Comparison of ENCODE assay signal across 8 mouse cellular contexts in the genomic region with DNA sequence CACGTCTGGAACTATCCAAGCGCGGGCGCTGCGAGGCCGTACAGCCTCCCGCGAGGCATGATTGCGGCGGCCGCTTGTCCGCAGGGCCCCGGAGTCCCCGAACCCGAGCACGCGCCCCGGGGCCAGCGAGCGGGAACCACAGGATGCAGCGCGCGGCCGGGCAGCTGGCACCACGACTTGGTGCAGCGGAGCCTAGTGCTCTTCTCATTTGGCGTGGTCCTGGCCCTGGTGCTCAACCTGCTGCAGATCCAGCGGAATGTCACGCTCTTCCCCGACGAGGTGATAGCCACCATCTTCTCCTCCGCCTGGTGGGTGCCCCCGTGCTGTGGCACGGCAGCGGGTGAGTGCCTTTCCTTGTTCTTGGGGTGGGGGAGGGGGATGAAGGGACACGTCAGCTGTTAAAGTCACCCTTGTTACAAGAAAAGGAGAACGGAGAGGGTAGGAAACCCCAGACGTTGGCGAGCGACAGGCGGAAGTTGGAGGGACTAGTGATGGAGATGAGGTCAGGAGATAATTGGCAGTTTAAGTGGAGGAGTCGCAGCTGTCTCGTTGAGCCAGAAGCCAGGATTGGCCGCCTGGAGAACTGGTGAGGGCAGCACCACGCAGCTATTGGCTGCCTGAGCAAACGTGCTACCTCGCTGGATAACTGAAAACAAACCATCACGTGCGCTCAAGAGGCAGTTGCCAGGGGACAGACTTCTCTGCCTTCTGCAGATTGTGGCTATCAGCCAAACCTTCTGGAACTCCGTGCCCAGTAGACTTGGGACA. TPM values are rescaled to one million over a fixed set of nuclear protein-coding genes. Genes with fewer than 3 reads are reported as not detected.
A peak's percentile ranks its signal among the peaks of the same experiment; 100 is the strongest.
DNase-seq lines count a peak whose midpoint lies in the region; ATAC-seq and TF ChIP-seq lines count a peak whose summit lies in the region.

No protein-coding gene starts in this region.

- intact Hi-C loops in heart, postnatal 14 days (cut with DNase I) = loop anchor here (2.0 to 5.0 kb wide), 2 partner anchors 33 to 279 kb away; a partner anchor contains a TSS

- peak; percentile 97 for DNase-seq in forebrain, embryonic 14.5 days (ENCODE audit: low spot score)
- DNase-seq in heart, postnatal 14 days = peak; percentile 66 to 72
- DNase-seq in layer of hippocampus, adult 11-12 months (ENCODE audit: low spot score) = peak; percentile 92
- peak; percentile 91 to 93 for DNase-seq in lung, adult 18-20 months
- peak; percentile 79 to 83 for DNase-seq in thymus, adult 18-20 months

- TF ChIP-seq POLR2A in ES-Bruce4 (IDR thresholded peaks at IDR 0.05; ENCODE audit: insufficient read depth, low read length) = no peak

- no peak for TF ChIP-seq EP300 in ES-Bruce4 (IDR thresholded peaks at IDR 0.05; ENCODE audit: insufficient read depth, low read depth, low read length)

- H3K4me1 ChIP-seq in ES-Bruce4 (ENCODE audit: control insufficient read depth, insufficient read depth, low read length) = no peaks in the 10 kb centered on the region
- peaks cover 21% of the 10 kb centered on the region for H3K4me1 ChIP-seq in forebrain, embryonic 14.5 days (ENCODE audit: control insufficient read depth, insufficient read depth, low read length)
- peaks cover 45% of the 10 kb centered on the region for H3K4me1 ChIP-seq in neural tube, embryonic 15.5 days

- peak; percentile 81 for ATAC-seq in cerebellum, adult (ENCODE audit: insufficient number of reproducible peaks, low FRiP score, low TSS enrichment)
- ATAC-seq in forebrain, embryonic 14.5 days = peak; percentile 86
- ATAC-seq in neural tube, embryonic 15.5 days (ENCODE audit: low FRiP score) = peak; percentile 87

- under 1% methylated on average over 38 of the region's 50 CpGs for WGBS in forebrain, embryonic 14.5 days
- WGBS in neural tube, embryonic 15.5 days = under 1% methylated on average over 50 of the region's 50 CpGs

- H3K4me2 ChIP-seq in forebrain, embryonic 14.5 days (ENCODE audit: low read length) = peak overlapping the region; percentile 90
- H3K4me2 ChIP-seq in neural tube, embryonic 15.5 days = peak overlapping the region; percentile 73

- H3K9me3 ChIP-seq in ES-Bruce4 (replicated peaks; ENCODE audit: control insufficient read depth, insufficient read depth, low read length, poor library complexity, severe bottlenecking) = no peaks in the 10 kb centered on the region
- H3K9me3 ChIP-seq in forebrain, embryonic 14.5 days (replicated peaks; ENCODE audit: control insufficient read depth, low read length) = no peaks in the 10 kb centered on the region
- H3K9me3 ChIP-seq in neural tube, embryonic 15.5 days (replicated peaks) = no peaks in the 10 kb centered on the region

- TF ChIP-seq CTCF in ES-Bruce4 (IDR thresholded peaks at IDR 0.05; ENCODE audit: low read depth, low read length) = no peak

- peak overlapping the region; percentile 29 for H3K27ac ChIP-seq in ES-Bruce4 (ENCODE audit: insufficient read depth, low read length)
- peak overlapping the region; percentile 97 for H3K27ac ChIP-seq in forebrain, embryonic 14.5 days (ENCODE audit: low read depth, low read length)
- peak overlapping the region; percentile 99 for H3K27ac ChIP-seq in neural tube, embryonic 15.5 days (replicated peaks)

- H3K9ac ChIP-seq in ES-Bruce4 (ENCODE audit: low read depth, poor library complexity, severe bottlenecking) = peak overlapping the region; percentile 68
- H3K9ac ChIP-seq in forebrain, embryonic 14.5 days (ENCODE audit: low read length) = peak overlapping the region; percentile 88
- H3K9ac ChIP-seq in neural tube, embryonic 15.5 days (replicated peaks) = peak overlapping the region; percentile 91

- peak overlapping the region; percentile 96 for H3K4me3 ChIP-seq in ES-Bruce4 (ENCODE audit: low read depth, low read length)
- H3K4me3 ChIP-seq in forebrain, embryonic 14.5 days (ENCODE audit: low read depth, low read length) = peak overlapping the region; percentile 92
- H3K4me3 ChIP-seq in neural tube, embryonic 15.5 days (replicated peaks) = peak overlapping the region; percentile 97

- H3K27me3 ChIP-seq in ES-Bruce4 (ENCODE audit: control insufficient read depth, insufficient read depth, low read length, poor library complexity, severe bottlenecking) = no peaks in the 10 kb centered on the region
- no peaks in the 10 kb centered on the region for H3K27me3 ChIP-seq in forebrain, embryonic 14.5 days (replicated peaks; ENCODE audit: control insufficient read depth, insufficient read depth, low read length)
- no peaks in the 10 kb centered on the region for H3K27me3 ChIP-seq in neural tube, embryonic 15.5 days (replicated peaks)

- H3K36me3 ChIP-seq in ES-Bruce4 (ENCODE audit: control insufficient read depth, insufficient read depth, low read length, poor library complexity, severe bottlenecking) = peaks cover 36% of the 10 kb centered on the region
- peaks cover 36% of the 10 kb centered on the region for H3K36me3 ChIP-seq in forebrain, embryonic 14.5 days (ENCODE audit: control insufficient read depth, insufficient read depth, low read length)
- H3K36me3 ChIP-seq in neural tube, embryonic 15.5 days = peaks cover 33% of the 10 kb centered on the region

RNA-seq across cellular contexts. Expression of a gene that starts 0.5 kb away (rescaled TPM):
- 114 and 116 TPM in 2 replicates for polyA plus RNA-seq in ES-Bruce4 (2011; ENCODE audit: insufficient read depth, insufficient read length, low read depth, missing spikeins)
- polyA plus RNA-seq in forebrain, embryonic 14.5 days (2014; fragmentation: Nextera tagmentation; extraction: Ambion mirVana) = 81.8 and 85.6 TPM in 2 replicates
- total RNA-seq in heart, postnatal 14 days (2021) = 10 to 100 TPM; 14.2 to 14.7 TPM
- polyA plus RNA-seq in neural tube, embryonic 15.5 days (2015; fragmentation: Nextera tagmentation; extraction: Ambion mirVana) = 62.8 and 71.6 TPM in 2 replicates

Comparison
In these comparisons a context has a peak if more than half of its experiments do, and no peak if none do; other contexts are left out.
1. Peak in every context shown above with its lines: DNase-seq, ATAC-seq, H3K4me3 ChIP-seq and H3K27ac ChIP-seq.
2. H3K27ac ChIP-seq: peak in every context shown above with its lines; median percentile 99 in neural tube, embryonic 15.5 days; 97 in forebrain, embryonic 14.5 days; 29 in ES-Bruce4.